Mouse (Mus musculus): ENCODE data around the gene Dgcr6.
"Not testable (repeated sequence)": the region's sequence is repeated elsewhere in the genome, so short reads cannot be mapped to it uniquely, and the experiment has no call there.

Dgcr6 gene

DNA sequence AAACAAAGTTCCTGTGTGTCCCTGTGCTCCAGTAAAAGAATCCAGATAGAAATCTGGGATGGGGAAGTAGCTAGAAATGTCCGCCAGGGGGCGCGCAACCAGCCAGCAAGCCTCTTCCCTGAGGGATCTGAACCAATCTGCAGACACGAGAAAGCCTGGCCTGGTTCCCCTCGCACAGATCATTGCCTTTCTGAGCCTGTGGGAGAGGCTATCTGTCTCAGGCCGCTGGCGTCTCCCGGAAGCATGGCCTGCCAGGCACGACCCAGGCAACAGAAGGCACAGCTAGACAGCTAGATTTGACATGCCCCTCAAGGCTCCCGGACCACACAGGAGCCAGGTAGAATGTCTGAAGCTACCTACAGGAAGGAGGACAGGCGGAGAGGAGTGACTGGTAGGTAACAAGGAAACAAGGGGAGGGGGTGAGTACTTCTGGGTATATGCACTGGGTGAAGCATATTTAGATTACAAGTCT is at the start of gene Dgcr6:
Gene Dgcr6, plus strand, starts transcription at position 130 of the 472 bp plus-strand sequence.
- in situ Hi-C loops (cut with MboI; ENCODE audit: low pct_unique_long_range_greater_than_20kb in 1 of 2, low sequenced_read_pairs in 2 of 2, unreplicated experiment in 1 of 2) = no loop called here

GRCm38 (mm10) chr16:18004589-18004988 is 48.1 kb upstream of the Dgcr6 start:
- in situ Hi-C loops (cut with MboI; ENCODE audit: low pct_unique_long_range_greater_than_20kb in 1 of 2, low sequenced_read_pairs in 2 of 2, unreplicated experiment in 1 of 2) = no loop called here

DNA sequence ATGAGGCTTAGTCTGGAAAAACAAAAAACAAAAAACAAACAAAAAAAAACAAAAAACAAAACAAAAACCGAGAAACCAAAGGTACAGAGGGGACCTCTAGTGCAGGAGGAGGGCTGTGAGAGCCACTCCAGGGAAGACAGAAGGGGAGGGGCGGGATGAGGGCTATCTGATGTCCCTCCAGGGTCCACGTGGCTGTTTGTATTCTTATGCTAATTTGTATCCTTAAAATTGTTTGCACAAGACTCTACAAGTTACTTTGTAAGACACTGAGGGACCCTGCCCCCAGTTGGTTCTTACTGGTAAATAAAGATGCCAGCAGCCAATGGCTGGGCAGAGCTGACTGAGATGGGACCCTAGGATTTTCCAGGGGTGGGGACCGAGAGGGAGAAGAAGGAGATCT is 45.6 kb upstream of the Dgcr6 start:
- in situ Hi-C loops (cut with MboI; ENCODE audit: low pct_unique_long_range_greater_than_20kb in 1 of 2, low sequenced_read_pairs in 2 of 2, unreplicated experiment in 1 of 2) = no loop called here

GRCm38 (mm10) chr16:18011101-18011500 is 41.6 kb upstream of the Dgcr6 start:
- in situ Hi-C loops (cut with MboI; ENCODE audit: low pct_unique_long_range_greater_than_20kb in 1 of 2, low sequenced_read_pairs in 2 of 2, unreplicated experiment in 1 of 2) = no loop called here

DNA sequence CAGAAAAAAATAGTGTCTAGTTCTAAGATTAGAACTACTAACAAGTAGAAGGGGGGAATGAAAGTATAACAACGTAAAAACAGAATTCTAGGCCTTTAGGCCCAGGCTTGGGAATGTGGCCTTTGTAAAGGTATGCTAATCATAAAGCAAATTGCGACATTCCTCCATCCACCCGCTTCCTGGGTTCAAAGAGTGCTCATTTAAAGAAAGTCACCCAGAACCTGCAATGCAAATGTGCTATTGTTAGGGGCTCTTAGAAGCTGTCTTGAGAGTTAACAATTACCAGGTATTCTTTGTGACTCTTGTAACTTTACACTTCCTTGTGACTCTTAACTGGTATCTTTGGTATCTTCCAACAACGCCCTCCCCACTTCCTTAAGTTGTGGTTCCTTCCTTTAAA is 36.2 kb upstream of the Dgcr6 start:
- in situ Hi-C loops (cut with MboI; ENCODE audit: low pct_unique_long_range_greater_than_20kb in 1 of 2, low sequenced_read_pairs in 2 of 2, unreplicated experiment in 1 of 2) = not testable (repeated sequence)

- in situ Hi-C loops (cut with MboI; ENCODE audit: low pct_unique_long_range_greater_than_20kb in 1 of 2, low sequenced_read_pairs in 2 of 2, unreplicated experiment in 1 of 2) = no loop called here
Measured at GRCm38 (mm10) chr16:18022780-18023557, 29.7 kb upstream of the Dgcr6 start.

DNA sequence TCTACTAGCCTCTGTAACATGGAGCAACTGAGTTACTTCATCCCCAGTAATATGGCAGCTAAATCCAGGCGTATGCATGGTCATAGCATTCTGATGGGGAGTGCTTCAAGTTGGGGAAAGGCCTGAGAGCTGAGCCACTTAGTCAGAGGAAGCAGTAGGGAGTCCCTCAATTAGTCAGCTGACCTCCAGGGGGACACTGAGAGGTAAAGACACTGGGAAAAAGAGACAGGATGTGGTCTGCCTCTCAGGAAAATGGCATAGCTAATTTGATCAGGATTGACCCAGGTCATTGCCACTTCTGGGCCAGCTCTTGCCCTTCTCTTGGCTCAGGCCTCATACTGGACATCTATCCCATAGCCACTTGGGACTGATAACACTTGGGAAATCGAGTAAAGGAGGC is 25.3 kb upstream of the Dgcr6 start:
- in situ Hi-C loops (cut with MboI; ENCODE audit: low pct_unique_long_range_greater_than_20kb in 1 of 2, low sequenced_read_pairs in 2 of 2, unreplicated experiment in 1 of 2) = loop anchor here in 1 of 2 experiments (25.0 kb wide), 1 partner anchor 290 kb away; the partner anchor contains the start of gene Med15

DNA sequence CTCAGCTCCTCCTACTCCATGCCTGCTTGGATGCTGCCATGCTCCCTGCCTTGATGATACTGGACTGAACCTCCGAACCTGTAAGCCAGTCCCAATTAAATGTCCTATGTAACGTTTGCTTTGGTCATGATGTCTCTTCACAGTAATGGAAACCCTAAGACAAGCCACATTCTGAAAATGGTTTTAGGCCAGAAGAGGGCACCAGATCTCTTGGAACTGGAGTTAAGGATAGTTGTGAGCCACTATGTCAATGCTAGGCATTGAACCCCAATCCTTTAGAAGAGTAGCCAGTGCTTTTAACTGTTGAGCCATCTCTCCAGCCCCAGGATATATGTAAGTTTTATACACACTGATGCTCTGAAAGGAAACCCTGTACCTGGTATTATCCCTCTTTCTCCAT is 20.9 kb upstream of the Dgcr6 start:
- in situ Hi-C loops (cut with MboI; ENCODE audit: low pct_unique_long_range_greater_than_20kb in 1 of 2, low sequenced_read_pairs in 2 of 2, unreplicated experiment in 1 of 2) = loop anchor here (10.0 to 25.0 kb wide), 2 partner anchors 117 to 294 kb away; partner anchors contain the start of genes Ess2 (in 1 of the 2), Gsc2 (in 1 of the 2) and Med15 (in 1 of the 2)

DNA sequence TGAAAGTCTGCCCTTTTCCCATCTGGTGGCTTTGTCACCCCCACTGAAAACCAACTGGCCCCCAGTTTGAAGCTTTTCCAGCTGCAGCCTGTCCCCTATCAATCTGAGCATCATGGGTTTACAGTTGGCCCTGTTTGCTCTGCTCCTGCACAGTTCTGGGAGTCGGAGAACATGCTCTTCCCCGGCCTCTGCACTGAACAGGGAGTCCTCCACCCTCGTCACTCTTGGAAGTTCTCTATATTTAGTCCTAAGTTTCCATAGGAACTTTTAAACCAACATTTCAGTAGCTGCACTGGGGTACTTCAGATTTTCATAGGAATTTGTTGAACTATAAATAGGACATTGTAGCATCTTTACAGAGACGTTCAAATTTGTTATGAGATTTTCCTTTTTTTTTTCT is 19.4 kb upstream of the Dgcr6 start:
- in situ Hi-C loops (cut with MboI; ENCODE audit: low pct_unique_long_range_greater_than_20kb in 1 of 2, low sequenced_read_pairs in 2 of 2, unreplicated experiment in 1 of 2) = loop anchor here (10.0 to 25.0 kb wide), 2 partner anchors 118 to 296 kb away; partner anchors contain the start of genes Ess2 (in 1 of the 2), Gsc2 (in 1 of the 2) and Med15 (in 1 of the 2)

DNA sequence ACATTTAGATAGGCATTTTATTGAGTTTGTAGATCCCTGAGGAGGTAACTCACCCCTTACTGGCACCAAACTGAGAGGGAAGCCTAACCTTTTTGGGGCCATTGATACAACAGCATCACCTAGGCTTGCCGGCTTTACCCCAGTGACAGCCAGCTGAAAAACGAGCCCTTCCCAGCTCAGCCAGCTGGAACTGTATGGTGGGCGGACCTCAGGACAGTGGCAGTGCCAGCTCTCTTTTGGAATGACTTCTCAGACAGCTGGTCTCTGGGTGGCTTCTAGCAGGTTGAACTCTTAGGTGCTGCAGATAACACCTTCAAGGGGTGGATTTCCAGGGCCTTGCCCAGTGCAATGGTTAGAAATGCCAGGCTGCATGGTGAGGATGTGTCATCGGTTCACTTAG is 18.4 kb upstream of the Dgcr6 start:
- in situ Hi-C loops (cut with MboI; ENCODE audit: low pct_unique_long_range_greater_than_20kb in 1 of 2, low sequenced_read_pairs in 2 of 2, unreplicated experiment in 1 of 2) = loop anchor here (10.0 to 25.0 kb wide), 2 partner anchors 119 to 297 kb away; partner anchors contain the start of genes Ess2 (in 1 of the 2), Gsc2 (in 1 of the 2) and Med15 (in 1 of the 2)

DNA sequence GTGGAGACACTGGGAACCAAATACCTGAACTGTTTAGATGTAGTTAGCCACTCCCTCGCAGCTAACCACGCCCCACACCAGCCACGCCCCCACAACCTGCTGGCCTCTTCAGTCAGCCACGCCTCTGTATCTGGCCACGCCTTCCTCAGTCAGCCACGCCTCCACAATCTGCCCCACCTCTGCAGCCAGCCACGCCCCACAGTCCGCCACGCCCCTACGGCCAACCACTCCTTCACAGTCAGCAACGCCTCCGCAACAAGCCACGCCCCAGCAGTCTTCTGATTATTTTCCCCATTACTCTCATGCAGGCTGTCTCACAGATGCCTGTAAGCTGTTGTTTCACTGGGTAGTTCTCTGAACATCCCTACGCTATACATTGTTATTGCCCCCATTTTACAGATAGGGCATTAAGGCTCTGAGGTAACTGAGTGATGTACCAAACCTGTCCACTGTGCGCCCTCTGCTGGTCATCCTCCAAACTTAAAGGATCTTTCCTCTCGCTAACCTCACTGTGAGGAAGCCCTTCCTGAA is 16.2 kb upstream of the Dgcr6 start:
- in situ Hi-C loops (cut with MboI; ENCODE audit: low pct_unique_long_range_greater_than_20kb in 1 of 2, low sequenced_read_pairs in 2 of 2, unreplicated experiment in 1 of 2) = loop anchor here (10.0 to 25.0 kb wide), 2 partner anchors 122 to 299 kb away; partner anchors contain the start of genes Ess2 (in 1 of the 2), Gsc2 (in 1 of the 2) and Med15 (in 1 of the 2)

GRCm38 (mm10) chr16:18037025-18037424 is 15.6 kb upstream of the Dgcr6 start:
- in situ Hi-C loops (cut with MboI; ENCODE audit: low pct_unique_long_range_greater_than_20kb in 1 of 2, low sequenced_read_pairs in 2 of 2, unreplicated experiment in 1 of 2) = loop anchor here (10.0 to 25.0 kb wide), 2 partner anchors 122 to 300 kb away; partner anchors contain the start of genes Ess2 (in 1 of the 2), Gsc2 (in 1 of the 2) and Med15 (in 1 of the 2)

DNA sequence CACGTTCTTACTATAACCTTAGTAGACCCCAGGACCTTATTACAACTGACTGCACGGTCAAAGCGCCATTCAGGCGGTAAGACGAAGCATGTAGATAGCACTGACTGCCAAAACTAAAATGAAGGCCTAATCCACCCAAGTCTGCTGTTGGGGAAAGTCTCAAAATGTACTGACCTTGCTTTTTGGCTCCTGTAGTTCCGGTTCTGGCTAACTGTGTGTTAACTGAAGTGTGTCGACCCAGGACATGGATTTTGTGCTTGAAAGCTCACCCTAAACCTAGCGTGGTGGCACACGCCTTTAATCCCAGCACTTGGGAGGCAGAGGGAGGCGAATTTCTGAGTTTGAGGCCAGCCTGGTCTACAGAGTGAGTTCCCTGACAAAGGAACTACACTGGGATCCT is 7.7 kb upstream of the Dgcr6 start:
- in situ Hi-C loops (cut with MboI; ENCODE audit: low pct_unique_long_range_greater_than_20kb in 1 of 2, low sequenced_read_pairs in 2 of 2, unreplicated experiment in 1 of 2) = loop anchor here in 1 of 2 experiments (25.0 kb wide), 1 partner anchor 308 kb away; the partner anchor contains the start of gene Med15

DNA sequence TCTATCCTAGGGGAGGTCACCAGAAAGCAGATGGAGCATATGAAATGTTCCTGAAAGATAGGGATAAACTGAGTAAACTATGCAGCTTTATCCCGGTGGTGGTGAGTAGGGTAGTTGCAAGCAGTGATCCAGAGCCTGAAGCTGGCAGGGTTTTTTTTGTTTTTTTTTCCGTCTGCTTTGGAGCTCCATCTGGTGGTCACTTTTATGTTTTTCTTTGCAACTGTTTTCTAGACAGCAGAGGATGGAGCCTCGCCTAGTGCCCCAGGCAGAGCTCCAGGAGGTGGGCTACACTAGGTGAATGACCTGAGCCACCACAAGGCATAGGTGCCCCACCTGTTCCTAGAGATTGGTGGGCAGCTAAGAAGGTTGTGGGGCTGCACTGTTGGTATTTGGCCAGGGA is 5.0 kb upstream of the Dgcr6 start:
- in situ Hi-C loops (cut with MboI; ENCODE audit: low pct_unique_long_range_greater_than_20kb in 1 of 2, low sequenced_read_pairs in 2 of 2, unreplicated experiment in 1 of 2) = loop anchor here in 1 of 2 experiments (25.0 kb wide), 1 partner anchor 310 kb away; the partner anchor contains the start of gene Med15

- in situ Hi-C loops (cut with MboI; ENCODE audit: low pct_unique_long_range_greater_than_20kb in 1 of 2, low sequenced_read_pairs in 2 of 2, unreplicated experiment in 1 of 2) = loop anchor here in 1 of 2 experiments (25.0 kb wide), 1 partner anchor 311 kb away; the partner anchor contains the start of gene Med15
Measured at GRCm38 (mm10) chr16:18048071-18048470, 4.6 kb upstream of the Dgcr6 start.

GRCm38 (mm10) chr16:18052322-18052721 is 338 bp upstream of the Dgcr6 start:
- in situ Hi-C loops (cut with MboI; ENCODE audit: low pct_unique_long_range_greater_than_20kb in 1 of 2, low sequenced_read_pairs in 2 of 2, unreplicated experiment in 1 of 2) = no loop called here

GRCm38 (mm10) chr16:18056215-18056614 is 3.6 kb downstream of the Dgcr6 start:
- in situ Hi-C loops (cut with MboI; ENCODE audit: low pct_unique_long_range_greater_than_20kb in 1 of 2, low sequenced_read_pairs in 2 of 2, unreplicated experiment in 1 of 2) = no loop called here

DNA sequence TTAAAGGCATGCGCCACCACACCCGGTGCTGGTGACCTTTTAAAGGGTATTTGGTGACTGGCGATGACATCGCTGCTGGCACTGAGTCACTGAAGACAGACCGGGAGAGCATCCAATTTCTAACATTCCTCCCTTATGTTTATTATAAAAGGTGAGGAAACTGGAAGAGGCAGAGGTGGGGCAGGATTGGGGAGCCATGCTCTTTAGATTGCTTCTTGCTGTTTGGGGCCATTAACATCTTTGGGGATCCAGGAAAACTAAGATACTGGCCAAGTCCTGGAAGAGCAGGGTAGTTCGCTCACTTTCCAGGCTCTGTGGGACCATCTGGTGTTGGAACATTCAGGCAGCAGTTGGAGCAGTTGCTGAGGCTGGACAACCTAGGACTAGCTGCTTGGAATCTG is 5.7 kb downstream of the Dgcr6 start:
- in situ Hi-C loops (cut with MboI; ENCODE audit: low pct_unique_long_range_greater_than_20kb in 1 of 2, low sequenced_read_pairs in 2 of 2, unreplicated experiment in 1 of 2) = no loop called here

DNA sequence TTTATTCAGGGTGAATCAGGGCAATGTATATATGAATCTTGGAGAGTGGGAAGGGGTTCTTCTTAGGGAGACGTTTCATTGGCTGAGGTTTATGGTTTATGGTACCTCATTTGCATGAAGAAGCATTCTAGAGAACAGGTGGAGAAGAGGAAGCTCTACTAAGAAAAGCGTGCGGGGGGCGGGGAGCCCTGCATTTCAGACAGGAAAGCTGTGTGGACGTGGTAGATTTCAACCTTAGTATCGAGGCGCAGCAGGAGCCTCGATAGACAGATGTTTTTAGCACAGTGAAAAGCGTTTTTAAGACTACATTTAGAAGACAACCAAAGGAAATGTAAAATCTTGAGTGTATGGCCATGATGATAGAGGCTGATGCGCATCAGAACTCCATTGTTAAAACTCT is 6.6 kb downstream of the Dgcr6 start:
- in situ Hi-C loops (cut with MboI; ENCODE audit: low pct_unique_long_range_greater_than_20kb in 1 of 2, low sequenced_read_pairs in 2 of 2, unreplicated experiment in 1 of 2) = no loop called here
